Mouse (Mus musculus) limb, embryonic 14.5 days (tissue): ENCODE results near the gene Npvf. TPM values are rescaled to one million over a fixed set of nuclear protein-coding genes. Genes with fewer than 3 reads are reported as not detected.

Experiments used
- ATAC-seq: fragments of 200-750 bp; cut with Nextera tagmentation; 2 replicates; pipeline ENCODE4 v1.8.0; 2017; ENCODE audit warnings: low read depth, moderate number of reproducible peaks, moderate TSS enrichment; ENCODE audit not compliant: low FRiP score
- DNase-seq: peaks from one replicate; pipeline ENCODE4 v3.0.0-alpha.2; 2015; ENCODE audit warnings: low spot score
- H3K27ac ChIP-seq: fragments of 300-500 bp; sonication (generic); replicated peaks from 2 replicates; pipeline ENCODE4 v1.5.1; 2014; ENCODE audit warnings: low read depth, mild to moderate bottlenecking, low read length, moderate library complexity, mixed read lengths
- H3K27me3 ChIP-seq: fragments of 300-500 bp; sonication (generic); 2 replicates; pipeline ENCODE4 v1.6.1; 2014; ENCODE audit warnings: low read length, mixed read lengths; ENCODE audit not compliant: control insufficient read depth, insufficient read depth
- H3K36me3 ChIP-seq: fragments of 300-500 bp; sonication (generic); 2 replicates; pipeline ENCODE4 v1.6.1; 2014; ENCODE audit warnings: mild to moderate bottlenecking, low read length, moderate library complexity, mixed read lengths; ENCODE audit not compliant: control insufficient read depth, insufficient read depth
- H3K4me1 ChIP-seq: fragments of 300-500 bp; sonication (generic); 2 replicates; pipeline ENCODE4 v1.6.1; 2014; ENCODE audit warnings: antibody characterized with exemption, low read length, mixed read lengths; ENCODE audit not compliant: control insufficient read depth, insufficient read depth
- H3K4me2 ChIP-seq: fragments of 300-500 bp; sonication (generic); replicated peaks from 2 replicates; pipeline ENCODE4 v1.6.1; 2014; ENCODE audit warnings: low read depth, mild to moderate bottlenecking, low read length, moderate library complexity; ENCODE audit not compliant: severe bottlenecking
- H3K4me3 ChIP-seq: fragments of 300-500 bp; sonication (generic); replicated peaks from 2 replicates; pipeline ENCODE4 v1.5.1; 2014; ENCODE audit warnings: low read length
- H3K9ac ChIP-seq: fragments of 300-500 bp; sonication (generic); 2 replicates; pipeline ENCODE4 v1.6.1; 2014; ENCODE audit warnings: mild to moderate bottlenecking, low read depth, low read length, moderate library complexity; ENCODE audit not compliant: severe bottlenecking
- H3K9me3 ChIP-seq: fragments of 300-500 bp; sonication (generic); 2 replicates; pipeline ENCODE4 v1.6.1; 2016; ENCODE audit warnings: low read length; ENCODE audit not compliant: control insufficient read depth
- POLR2A ChIP-seq: fragments of 200-500 bp; IDR thresholded peaks from 2 replicates; pipeline ENCODE4 v1.8.0; 2012; ENCODE audit warnings: inconsistent platforms, mild to moderate bottlenecking, moderate library complexity, borderline replicate concordance; ENCODE audit not compliant: insufficient read depth, insufficient read length; ENCODE audit errors: extremely low read depth
- WGBS: fragments of 180-500 bp; shearing (Covaris S2); extraction: QIAGEN DNeasy Blood & Tissue Kit; methylation state at CpG from one replicate; pipeline ENCODE4 v1.1.7; 2014; 5-methylcytosine and 5-hydroxymethylcytosine counted together
- polyA plus RNA-seq, 2 experiments: library from polyadenylated mRNA; depleted of rRNA in 1 of 2; stranded (reverse) in 1 of 2; unstranded in 1 of 2; fragments of >200 nt; fragmentation: Nextera tagmentation in 1 of 2; extraction: Ambion mirVana in 1 of 2; gene quantifications; 2 replicates each; pipeline versions ENCODE4 v1.2.1 to v1.2.3; 2012 to 2014

The Npvf gene
- polyA plus RNA-seq, 2 experiments, result 0.39 TPM; not detected in 1

DNA sequence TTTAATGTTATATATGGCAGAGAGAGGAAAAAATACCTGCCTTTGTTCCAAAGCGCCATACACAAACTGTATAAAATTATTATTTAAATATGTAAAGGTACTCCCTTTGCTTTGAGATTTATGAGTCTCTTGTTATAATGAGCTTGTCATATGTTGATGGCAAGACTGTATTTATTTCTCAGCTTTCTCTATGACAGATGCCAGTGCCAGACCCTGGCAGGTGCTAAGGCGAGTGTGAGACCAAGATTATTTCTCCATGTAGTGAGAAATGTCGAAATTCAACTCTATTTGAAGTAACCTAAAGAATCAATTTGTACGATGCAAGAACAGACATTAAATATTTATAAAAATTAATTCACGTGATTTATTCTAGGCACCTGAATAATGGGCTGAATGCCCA lies 3.8 kb upstream of the Npvf start:
- ATAC-seq, result no peak
- no peak for DNase-seq
- H3K9me3 ChIP-seq, result no peaks in the 10 kb centered on the region
- peaks cover 10% of the 10 kb centered on the region; the same call in 1 of the 2 replicates for H3K27me3 ChIP-seq
- WGBS, result 46% methylated on average over 5 of the region's 5 CpGs
- no peak overlapping the region for H3K4me3 ChIP-seq
- no peak overlapping the region for H3K4me2 ChIP-seq
- H3K9ac ChIP-seq, result no peak overlapping the region
- H3K27ac ChIP-seq, result no peak overlapping the region
- H3K36me3 ChIP-seq, result no peaks in the 10 kb centered on the region
- peaks cover 48% of the 10 kb centered on the region for H3K4me1 ChIP-seq
- no peak for TF ChIP-seq POLR2A

DNA sequence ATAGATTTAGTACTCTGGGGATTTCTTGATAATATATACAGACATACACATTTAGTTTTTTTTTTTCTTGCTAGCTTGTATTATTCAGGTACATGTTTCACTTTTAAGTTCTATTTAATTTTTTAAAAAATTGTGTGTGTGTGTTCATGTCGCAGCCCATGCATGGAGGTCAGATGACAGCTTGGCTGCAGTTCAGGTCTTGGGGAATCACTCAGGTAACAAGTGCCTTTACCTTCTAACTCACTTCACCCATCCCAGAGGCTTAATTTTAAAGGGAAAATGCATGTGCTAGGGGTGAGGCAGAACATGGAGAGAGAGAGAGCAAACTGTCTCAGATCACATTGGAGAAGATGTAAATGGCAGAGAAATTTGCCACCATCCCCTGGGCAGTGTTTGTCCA lies 2.2 kb upstream of the Npvf start:
- Histone ChIP-seq H3K9ac (no peak overlapping the region), H3K4me1 (peaks cover 38% of the 10 kb centered on the region), H3K27ac (no peak overlapping the region), H3K9me3 (no peaks in the 10 kb centered on the region), H3K4me3 (no peak overlapping the region), H3K36me3 (no peaks in the 10 kb centered on the region), H3K27me3 (peaks cover 10% of the 10 kb centered on the region; the same call in 1 of the 2 replicates), H3K4me2 (no peak overlapping the region)
- ATAC-seq (no peak), DNase-seq (no peak)
- no peak for TF ChIP-seq POLR2A
- WGBS, result 100% methylated on average over 1 of the region's 1 CpGs

DNA sequence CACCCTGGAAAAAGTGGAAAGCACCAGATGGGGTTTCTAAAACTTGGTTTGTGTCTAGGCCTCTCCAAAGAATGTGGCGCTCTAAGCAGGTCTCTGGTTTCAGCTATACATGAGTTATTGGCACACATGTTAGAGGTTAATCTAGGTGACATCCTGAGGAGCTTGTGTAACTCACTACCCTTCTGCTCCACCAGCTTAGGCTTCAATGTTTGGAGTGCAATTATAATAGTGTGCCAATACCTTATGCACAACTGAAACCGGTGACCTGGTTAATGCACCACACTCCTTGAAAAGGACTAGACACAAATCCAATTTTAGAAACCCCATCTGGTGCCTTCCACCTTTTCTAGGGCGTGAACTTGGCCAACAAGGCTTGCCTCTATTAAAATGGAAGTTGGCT lies 1.7 kb upstream of the Npvf start:
- Histone ChIP-seq H3K4me3 (no peak overlapping the region), H3K4me2 (no peak overlapping the region), H3K36me3 (no peaks in the 10 kb centered on the region), H3K9me3 (no peaks in the 10 kb centered on the region), H3K4me1 (peaks cover 34% of the 10 kb centered on the region), H3K27me3 (peaks cover 9% of the 10 kb centered on the region; the same call in 1 of the 2 replicates), H3K27ac (no peak overlapping the region), H3K9ac (no peak overlapping the region)
- no peak for ATAC-seq
- 70% methylated on average over 3 of the region's 3 CpGs for WGBS
- DNase-seq, result no peak
- TF ChIP-seq POLR2A, result no peak

DNA sequence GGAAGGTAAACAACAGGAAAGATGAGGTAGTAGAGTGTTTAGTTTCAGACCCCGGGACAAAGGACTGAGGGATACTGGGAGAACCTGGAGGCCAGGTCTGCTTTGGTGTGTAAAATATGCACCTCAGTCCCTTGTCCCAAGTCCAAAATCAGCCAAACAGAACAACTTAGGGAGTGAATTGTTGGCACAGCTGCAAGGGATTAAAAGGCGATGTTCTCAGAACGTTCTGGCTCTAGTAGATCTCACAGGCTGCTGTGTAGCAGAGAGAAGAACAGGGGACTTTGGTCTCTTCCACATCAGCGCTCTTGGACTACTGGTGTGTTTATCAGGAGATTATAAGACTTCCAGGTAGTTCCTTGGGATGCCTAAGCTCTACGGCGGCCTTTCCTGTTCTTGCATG lies 6.6 kb downstream of the Npvf start:
- no peak for ATAC-seq
- Histone ChIP-seq H3K9me3 (no peaks in the 10 kb centered on the region), H3K9ac (no peak overlapping the region), H3K27ac (no peak overlapping the region), H3K4me1 (peaks cover 9% of the 10 kb centered on the region), H3K27me3 (no peaks in the 10 kb centered on the region), H3K36me3 (no peaks in the 10 kb centered on the region), H3K4me3 (no peak overlapping the region), H3K4me2 (no peak overlapping the region)
- TF ChIP-seq POLR2A, result no peak
- WGBS, result 66% methylated on average over 6 of the region's 6 CpGs
- DNase-seq, result no peak

DNA sequence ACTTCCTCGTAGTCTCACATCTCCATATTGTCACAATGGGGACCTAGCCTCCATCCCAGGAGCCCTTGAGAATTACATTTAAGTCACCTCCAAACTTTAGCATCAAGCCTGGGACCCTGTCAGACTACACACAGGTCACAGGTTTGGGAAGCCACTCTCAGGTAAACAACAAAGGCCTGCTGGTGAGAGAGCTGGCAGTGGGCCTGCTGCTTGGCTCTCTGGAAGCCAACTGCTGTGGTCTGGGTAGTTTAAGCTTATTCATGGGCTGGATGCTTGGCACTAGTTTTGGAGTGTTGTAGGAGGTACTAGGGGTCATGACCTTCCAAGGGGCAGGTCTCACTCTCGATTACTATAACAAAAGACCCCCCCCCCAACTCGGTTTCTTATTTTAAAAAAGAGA lies 7.6 kb downstream of the Npvf start:
- 76% methylated on average over 3 of the region's 3 CpGs for WGBS
- H3K27ac ChIP-seq, result no peak overlapping the region
- no peak overlapping the region for H3K4me2 ChIP-seq
- no peaks in the 10 kb centered on the region for H3K9me3 ChIP-seq
- H3K9ac ChIP-seq, result no peak overlapping the region
- H3K27me3 ChIP-seq, result no peaks in the 10 kb centered on the region
- TF ChIP-seq POLR2A, result no peak
- DNase-seq, result no peak
- H3K4me3 ChIP-seq, result no peak overlapping the region
- H3K36me3 ChIP-seq, result no peaks in the 10 kb centered on the region
- no peak for ATAC-seq
- peaks cover 6% of the 10 kb centered on the region for H3K4me1 ChIP-seq

DNA sequence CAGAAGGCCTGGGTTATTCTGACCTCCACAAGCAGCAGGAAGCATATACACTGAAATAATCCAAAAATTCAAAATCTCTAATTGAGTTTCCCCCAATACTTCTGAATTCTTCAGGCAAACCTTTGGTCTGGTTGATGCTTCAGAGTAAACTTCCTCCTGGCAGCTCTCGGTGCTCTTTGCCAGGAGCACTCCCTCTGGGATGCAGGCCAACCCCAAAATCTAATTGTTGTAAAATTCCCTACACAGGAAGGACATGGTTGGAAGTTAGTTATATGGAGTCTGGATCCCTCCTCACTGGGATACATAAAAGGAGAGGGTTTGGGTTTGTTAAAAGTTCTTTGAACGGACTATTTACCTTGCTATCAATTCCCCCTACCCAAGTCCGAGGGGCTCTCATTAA lies 9.5 kb downstream of the Npvf start:
- no peak overlapping the region for H3K4me3 ChIP-seq
- DNase-seq (no peak), ATAC-seq (no peak)
- TF ChIP-seq POLR2A, result no peak
- H3K4me1 ChIP-seq, result peaks cover 6% of the 10 kb centered on the region
- H3K27me3 ChIP-seq, result no peaks in the 10 kb centered on the region
- WGBS, result 31% methylated on average over 3 of the region's 3 CpGs
- H3K4me2 ChIP-seq, result no peak overlapping the region
- H3K9me3 ChIP-seq, result no peaks in the 10 kb centered on the region
- H3K27ac ChIP-seq, result no peak overlapping the region
- no peak overlapping the region for H3K9ac ChIP-seq
- no peaks in the 10 kb centered on the region for H3K36me3 ChIP-seq
